Mouse (Mus musculus) MEL (cell line): ENCODE measurements around the gene Slc37a3.

Experiments
- CTCF ChIP-seq, 3 experiments: IDR thresholded peaks in 2 of 3; conservative IDR thresholded peaks in 1 of 3; 2 replicates each; pipeline ENCODE4 v1.5.1; 2011 to 2012; ENCODE audit warnings: low read length in 3 of 3, low read depth in 2 of 3, mild to moderate bottlenecking in 2 of 3, improper control_type of control experiment in 1 of 3, inconsistent platforms in 1 of 3, mixed read lengths in 1 of 3, moderate library complexity in 1 of 3; ENCODE audit not compliant: control insufficient read depth in 1 of 3, insufficient read depth in 1 of 3, poor library complexity in 1 of 3, severe bottlenecking in 1 of 3
- EP300 ChIP-seq, 2 experiments: IDR thresholded peaks; 2 replicates each; pipeline ENCODE4 v1.6.1; 2011; ENCODE audit warnings: improper control_type of control experiment in 2 of 2, low read length in 2 of 2, low read depth in 1 of 2, mild to moderate bottlenecking in 1 of 2
- MAFK ChIP-seq: IDR thresholded peaks from 2 replicates; pipeline ENCODE4 v1.6.1; 2011; ENCODE audit warnings: low read depth, mild to moderate bottlenecking, low read length, improper control_type of control experiment, borderline replicate concordance
- MAX ChIP-seq: IDR thresholded peaks from 2 replicates; pipeline ENCODE4 v1.6.1; 2011; ENCODE audit warnings: low read length, improper control_type of control experiment
- POLR2A ChIP-seq, 2 experiments: IDR thresholded peaks; 2 replicates each; pipeline ENCODE4 v1.6.1; 2011 to 2012; ENCODE audit warnings: low read length in 2 of 2, mild to moderate bottlenecking in 2 of 2, control low read depth in 1 of 2, improper control_type of control experiment in 1 of 2, low read depth in 1 of 2, moderate library complexity in 1 of 2; ENCODE audit not compliant: control insufficient read depth in 1 of 2, insufficient read depth in 1 of 2, poor library complexity in 1 of 2
- RCOR1 ChIP-seq: IDR thresholded peaks from 2 replicates; pipeline ENCODE4 v1.6.1; 2012; ENCODE audit warnings: low read depth, mild to moderate bottlenecking, inconsistent platforms, low read length, improper control_type of control experiment
- SMC3 ChIP-seq: IDR thresholded peaks from 2 replicates; pipeline ENCODE4 v1.6.1; 2011; ENCODE audit warnings: low read depth, low read length, improper control_type of control experiment
- USF1 ChIP-seq: IDR thresholded peaks from 2 replicates; pipeline ENCODE4 v1.6.1; 2014; ENCODE audit warnings: low read depth, mild to moderate bottlenecking, inconsistent platforms, low read length, improper control_type of control experiment, moderate library complexity
- ZC3H11A ChIP-seq: IDR thresholded peaks from 2 replicates; pipeline ENCODE4 v1.6.1; 2012; ENCODE audit warnings: low read depth, mild to moderate bottlenecking, inconsistent platforms, low read length, improper control_type of control experiment
- ZNF384 ChIP-seq: IDR thresholded peaks from 2 replicates; pipeline ENCODE4 v1.6.1; 2012; ENCODE audit warnings: low read depth, mild to moderate bottlenecking, inconsistent platforms, low read length, improper control_type of control experiment

- TF ChIP-seq ZC3H11A (no peak), ZNF384 (no peak), CTCF (IDR thresholded peaks at IDR 0.05 in 2 of 3, conservative IDR thresholded peaks at IDR 0.05 in 1 of 3; ENCODE audit: control insufficient read depth in 1 of 3, insufficient read depth in 1 of 3, low read depth in 2 of 3, low read length in 3 of 3, poor library complexity in 1 of 3, severe bottlenecking in 1 of 3) (no peak), USF1 (no peak), MAFK (no peak), EP300 (IDR thresholded peaks at IDR 0.05; ENCODE audit: low read depth in 1 of 2, low read length in 2 of 2) (no peak), POLR2A (IDR thresholded peaks at IDR 0.05; ENCODE audit: control insufficient read depth in 1 of 2, insufficient read depth in 1 of 2, low read depth in 1 of 2, low read length in 2 of 2, poor library complexity in 1 of 2) (no peak), SMC3 (no peak), MAX (no peak), RCOR1 (no peak)
Observed at GRCm38 (mm10) chr6:39426725-39427124, 49.2 kb upstream of the Slc37a3 start.
